Mouse (Mus musculus) spleen, adult 18-20 months (tissue): ENCODE results near the gene Slc33a1.

ENCODE experiments used
- DNase-seq, 2 experiments: peaks; one replicate each; pipeline ENCODE4 v3.0.0; 2022; ENCODE audit warnings: mixed read lengths in 2 of 2

Gene Slc33a1

GRCm38 (mm10) chr3:63964100-63964921 lies at the start of gene Slc33a1:
Slc33a1 (minus strand) TSS chr3:63964768.
- peak; percentile 92 to 95 for DNase-seq

GRCm38 (mm10) chr3:63988722-63989440 lies 24.3 kb upstream of the Slc33a1 start:
- no peak for DNase-seq

- no peak for DNase-seq
Observed at GRCm38 (mm10) chr3:63986656-63987055, 22.1 kb upstream of the Slc33a1 start.

DNA sequence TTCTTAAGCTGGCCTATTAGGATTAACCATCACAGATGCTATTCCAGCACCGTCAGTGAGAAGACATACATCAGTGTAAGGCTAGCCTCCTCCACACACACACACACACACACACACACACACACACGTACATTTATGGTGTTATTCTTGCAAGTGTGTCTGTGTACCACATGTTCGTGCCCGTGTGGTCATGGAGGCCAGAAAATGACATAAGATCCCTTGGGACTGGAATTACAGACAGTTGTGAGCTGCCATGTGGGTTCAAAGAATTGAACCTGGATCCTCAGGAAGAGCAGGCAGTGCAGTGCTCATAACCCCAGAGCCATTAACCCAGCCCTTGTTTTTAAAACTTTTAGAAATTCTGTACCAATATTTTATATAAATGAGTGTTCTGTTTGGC lies 13.3 kb upstream of the Slc33a1 start:
- DNase-seq: no peak

GRCm38 (mm10) chr3:63975955-63976908 lies 11.7 kb upstream of the Slc33a1 start, which contains the start of gene Gmps:
Gmps (plus strand) TSS chr3:63976106.
- DNase-seq: peak; percentile 92 to 97

DNA sequence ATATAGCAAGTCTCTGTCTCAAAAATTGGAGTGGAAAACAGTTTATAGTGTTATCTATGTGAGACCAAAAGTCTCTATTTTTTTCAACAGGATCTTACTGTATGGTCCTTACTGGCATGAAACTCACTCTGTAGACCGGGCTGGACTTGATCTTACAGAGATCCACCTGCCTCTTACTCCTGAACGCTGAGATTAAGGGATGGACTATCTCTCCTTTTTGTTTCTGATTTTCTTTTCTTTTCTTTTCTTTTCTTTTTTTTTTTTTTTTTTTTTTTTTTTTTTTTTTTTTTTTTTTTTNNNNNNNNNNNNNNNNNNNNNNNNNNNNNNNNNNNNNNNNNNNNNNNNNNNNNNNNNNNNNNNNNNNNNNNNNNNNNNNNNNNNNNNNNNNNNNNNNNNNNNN lies 1.4 kb upstream of the Slc33a1 start:
- no peak for DNase-seq

GRCm38 (mm10) chr3:63964922-63965249 lies 318 bp upstream of the Slc33a1 start:
- no peak for DNase-seq

DNA sequence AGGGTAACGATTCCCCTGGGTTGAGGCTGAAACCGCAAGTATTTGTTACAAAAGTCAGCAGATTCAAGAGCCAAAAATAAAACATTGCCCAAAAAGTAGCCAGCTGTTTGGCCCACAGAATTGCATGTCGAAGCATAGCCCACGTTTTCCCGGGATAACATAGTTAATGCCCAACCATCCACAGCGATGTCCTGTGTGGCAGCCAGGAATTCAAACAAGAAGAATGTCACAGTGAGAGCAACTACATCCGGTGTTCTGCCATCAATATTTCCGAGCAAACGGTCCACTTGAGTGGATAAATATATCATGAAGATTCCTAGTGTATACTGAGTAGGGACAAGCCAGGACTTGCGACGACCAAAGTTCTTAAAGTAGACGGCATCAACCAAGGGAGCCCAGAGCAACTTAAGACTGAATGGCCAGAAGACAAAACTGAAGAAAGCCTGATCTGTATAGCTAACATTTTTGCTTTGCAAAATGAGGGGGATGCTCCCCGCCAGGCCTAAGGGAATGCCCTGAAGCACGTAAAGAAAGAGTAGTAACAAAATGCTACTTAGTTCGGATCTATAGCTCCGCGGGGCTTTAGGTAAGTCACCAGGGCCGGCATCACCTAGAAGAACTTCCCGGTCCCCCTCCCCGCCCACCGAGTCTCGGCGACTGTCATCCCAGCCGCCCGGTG lies 1.0 kb downstream of the Slc33a1 start:
- no peak for DNase-seq

DNA sequence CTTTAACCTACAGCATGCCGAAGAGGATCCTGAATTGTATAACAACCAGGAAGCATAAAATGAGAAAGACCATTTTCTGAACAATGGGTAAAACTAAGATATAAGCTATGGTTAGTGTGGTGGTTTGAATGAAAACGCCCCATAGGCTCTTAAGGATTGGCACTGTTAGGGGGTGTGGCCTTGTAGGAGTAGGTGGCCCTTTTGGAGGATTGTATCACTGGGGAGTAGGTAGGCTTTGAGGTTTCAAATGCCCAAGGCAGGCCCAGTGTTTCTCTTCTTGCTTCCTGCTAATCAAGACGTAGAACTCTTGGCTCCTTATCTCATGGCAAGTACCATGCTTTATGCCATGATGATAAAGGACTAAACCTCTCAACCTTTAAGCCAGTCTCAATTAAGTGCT lies 14.7 kb downstream of the Slc33a1 start:
- DNase-seq: no peak

- no peak for DNase-seq
Observed at GRCm38 (mm10) chr3:63941204-63941850, 23.2 kb downstream of the Slc33a1 start.

DNA sequence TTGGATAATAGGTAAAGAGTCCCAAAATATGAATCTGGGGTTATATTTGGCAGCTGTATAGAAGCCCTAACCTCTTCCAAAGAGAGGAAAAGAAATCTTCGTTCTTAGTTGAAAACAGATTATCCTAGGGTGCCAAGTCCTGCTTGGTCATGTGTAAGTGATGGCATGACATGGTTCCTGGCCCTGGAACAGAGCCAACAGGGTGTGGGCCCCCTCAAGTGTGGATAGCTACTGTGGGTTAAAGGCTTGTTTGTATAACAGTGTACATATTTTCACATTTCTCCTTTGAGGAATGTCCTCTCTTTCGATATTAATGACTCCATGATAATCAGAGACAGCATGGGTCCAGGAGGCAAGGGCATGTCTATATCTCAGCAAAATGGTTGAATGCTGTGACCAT lies 25.6 kb downstream of the Slc33a1 start:
- DNase-seq: no peak

GRCm38 (mm10) chr3:63928878-63929859 lies 35.4 kb downstream of the Slc33a1 start, which contains the start of gene E130311K13Rik:
E130311K13Rik (minus strand) TSS chr3:63929472.
- DNase-seq: peak; percentile 75 to 93

DNA sequence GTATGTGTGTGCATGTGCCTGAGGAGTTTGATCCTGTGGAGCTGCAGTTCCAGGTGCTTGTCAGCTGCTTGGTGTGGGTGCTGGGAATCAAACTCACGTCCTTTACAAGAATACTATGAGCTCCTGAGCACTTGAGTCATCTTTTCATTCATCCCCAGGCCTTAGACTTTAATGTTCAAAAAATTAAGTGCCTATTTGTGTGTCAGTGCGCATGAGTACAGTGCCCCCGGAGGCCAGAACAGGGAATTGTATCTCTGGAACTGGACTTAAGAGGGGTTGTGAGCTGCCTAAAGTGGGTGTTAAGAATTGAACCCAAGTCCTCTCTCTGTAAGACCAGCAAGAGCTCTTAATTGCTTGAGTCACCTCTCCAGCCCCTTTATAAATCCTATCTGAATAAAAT lies 44.9 kb downstream of the Slc33a1 start:
- peak in 1 of 2 experiments; percentile 48 for DNase-seq

DNA sequence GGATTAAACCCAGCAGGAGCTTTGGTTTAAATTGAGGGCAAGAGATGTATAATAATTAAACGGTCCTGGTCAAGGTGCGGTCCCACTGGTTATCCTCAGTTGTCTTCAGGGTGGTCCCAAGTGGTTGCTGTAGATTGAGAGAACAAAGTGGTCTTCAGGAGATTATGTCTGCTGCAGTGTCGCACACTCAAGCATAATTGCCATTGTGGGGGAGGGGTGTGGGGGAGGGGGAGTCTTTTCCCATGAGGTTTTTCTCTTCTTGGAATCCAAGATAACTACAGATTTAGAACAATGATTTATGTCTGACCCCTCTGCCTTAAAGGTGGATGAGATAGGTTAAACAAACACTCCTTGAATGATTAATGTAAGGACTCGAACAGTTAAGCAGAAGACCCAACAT lies 54.3 kb downstream of the Slc33a1 start:
- no peak for DNase-seq

DNA sequence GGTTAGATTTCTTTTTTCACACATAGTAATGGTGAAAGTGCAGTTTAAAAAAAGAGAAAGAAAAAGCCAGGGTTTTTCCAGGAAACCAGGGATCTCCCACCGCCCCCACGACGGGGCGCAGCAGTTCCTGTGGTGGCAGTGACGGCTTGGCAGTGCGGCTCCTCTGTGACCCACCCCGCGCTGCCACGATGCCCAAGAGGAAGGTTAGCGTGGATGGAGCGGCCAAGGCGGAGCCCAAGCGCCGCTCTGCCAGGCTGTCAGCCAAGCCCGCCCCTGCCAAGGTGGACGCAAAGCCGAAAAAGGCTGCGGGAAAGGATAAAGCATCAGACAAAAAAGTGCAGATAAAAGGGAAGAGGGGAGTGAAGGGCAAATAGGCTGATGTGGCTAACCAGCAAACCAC lies 59.3 kb downstream of the Slc33a1 start:
- DNase-seq: no peak

- DNase-seq: no peak
Observed at GRCm38 (mm10) chr3:63904157-63904556, 60.4 kb downstream of the Slc33a1 start.

GRCm38 (mm10) chr3:63900021-63900571 lies 64.5 kb downstream of the Slc33a1 start:
- DNase-seq: no peak

- peak in 1 of 2 experiments; percentile 9 for DNase-seq
Observed at GRCm38 (mm10) chr3:63899309-63899695, 65.3 kb downstream of the Slc33a1 start, which contains the start of gene Plch1. Plch1 (minus strand) TSS chr3:63899472.

DNA sequence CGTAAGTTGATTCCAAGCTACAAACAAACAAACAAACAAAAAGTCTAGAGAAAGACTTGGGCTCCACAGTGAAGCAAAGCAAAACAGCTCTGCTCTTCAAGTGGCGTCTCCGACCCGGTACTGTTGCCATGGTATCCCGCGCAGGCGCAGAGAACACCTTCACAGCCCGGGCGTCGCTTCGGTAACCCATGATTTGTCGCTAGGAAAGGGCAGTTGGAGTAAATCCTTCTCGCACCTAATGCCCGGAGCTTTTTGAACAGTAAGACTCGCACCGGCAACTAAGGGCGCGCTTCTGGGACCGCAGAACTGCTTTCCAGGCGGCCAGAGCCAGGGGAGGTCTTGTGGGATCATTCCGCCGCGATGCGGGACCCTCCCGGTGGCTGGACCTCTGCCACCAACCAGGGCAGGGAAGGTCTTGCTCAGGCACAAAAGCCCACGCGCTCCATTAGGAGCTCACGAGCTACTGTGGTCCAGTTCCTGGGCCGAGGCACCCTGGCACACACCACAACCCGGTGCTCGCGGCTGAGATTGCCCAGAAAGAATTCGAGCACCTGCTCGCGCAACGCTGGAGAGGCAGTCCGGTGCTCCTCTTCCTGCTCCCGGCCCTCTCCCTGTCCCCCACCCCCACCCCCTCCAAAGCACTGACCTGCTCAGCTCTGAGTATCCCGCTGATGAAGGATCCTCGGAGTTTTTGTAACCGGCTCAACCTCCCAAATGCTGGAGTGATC lies 65.8 kb downstream of the Slc33a1 start:
- DNase-seq: peak; percentile 9 to 48
